Mouse (Mus musculus) kidney, embryonic 14.5 days (tissue): ENCODE data around the gene Esrrb. TPM values are rescaled to one million over a fixed set of nuclear protein-coding genes. Genes with fewer than 3 reads are reported as not detected.

ENCODE experiments used
- ATAC-seq: fragments of 200-750 bp; cut with Nextera tagmentation; 2 replicates; pipeline ENCODE4 v1.8.0; 2017; ENCODE audit warnings: moderate number of reproducible peaks, mild to moderate bottlenecking, moderate TSS enrichment, moderate library complexity; ENCODE audit not compliant: low FRiP score, low TSS enrichment
- H3K27ac ChIP-seq: fragments of 300-500 bp; sonication (generic); 2 replicates; pipeline ENCODE4 v1.5.1; 2014; ENCODE audit warnings: low read depth, mild to moderate bottlenecking, low read length, moderate library complexity, mixed read lengths
- H3K27me3 ChIP-seq: fragments of 300-500 bp; sonication (generic); 2 replicates; pipeline ENCODE4 v1.6.1; 2014; ENCODE audit warnings: mild to moderate bottlenecking, low read length; ENCODE audit not compliant: control insufficient read depth, insufficient read depth
- H3K36me3 ChIP-seq: fragments of 300-500 bp; sonication (generic); 2 replicates; pipeline ENCODE4 v1.6.1; 2014; ENCODE audit warnings: low read length, mixed read lengths; ENCODE audit not compliant: control insufficient read depth, insufficient read depth
- H3K4me1 ChIP-seq: fragments of 300-500 bp; sonication (generic); 2 replicates; pipeline ENCODE4 v1.6.1; 2014; ENCODE audit warnings: low read length, mixed read lengths; ENCODE audit not compliant: control insufficient read depth, insufficient read depth
- H3K4me2 ChIP-seq: fragments of 300-500 bp; sonication (generic); replicated peaks from 2 replicates; pipeline ENCODE4 v1.6.1; 2014; ENCODE audit warnings: low read depth, mild to moderate bottlenecking, low read length
- H3K4me3 ChIP-seq: fragments of 300-500 bp; sonication (generic); 2 replicates; pipeline ENCODE4 v1.5.1; 2014; ENCODE audit warnings: mild to moderate bottlenecking, low read length
- H3K9ac ChIP-seq: fragments of 300-500 bp; sonication (generic); 2 replicates; pipeline ENCODE4 v1.6.1; 2014; ENCODE audit warnings: low read depth, mild to moderate bottlenecking, low read length, moderate library complexity
- H3K9me3 ChIP-seq: fragments of 300-500 bp; sonication (generic); 2 replicates; pipeline ENCODE4 v1.6.1; 2016; ENCODE audit warnings: low read length; ENCODE audit not compliant: control insufficient read depth
- WGBS: fragments of 180-500 bp; shearing (Covaris S2); extraction: QIAGEN DNeasy Blood & Tissue Kit; methylation state at CpG from one replicate; pipeline ENCODE4 v1.1.7; 2014; 5-methylcytosine and 5-hydroxymethylcytosine counted together
- polyA plus RNA-seq: library from polyadenylated mRNA; unstranded; fragments of >200 nt; fragmentation: Nextera tagmentation; extraction: Ambion mirVana; gene quantifications from 2 replicates; pipeline ENCODE4 v1.2.1, GENCODE M21; 2014

The Esrrb gene
- polyA plus RNA-seq, 1 experiment from 2014 or later: 0.15 TPM

DNA sequence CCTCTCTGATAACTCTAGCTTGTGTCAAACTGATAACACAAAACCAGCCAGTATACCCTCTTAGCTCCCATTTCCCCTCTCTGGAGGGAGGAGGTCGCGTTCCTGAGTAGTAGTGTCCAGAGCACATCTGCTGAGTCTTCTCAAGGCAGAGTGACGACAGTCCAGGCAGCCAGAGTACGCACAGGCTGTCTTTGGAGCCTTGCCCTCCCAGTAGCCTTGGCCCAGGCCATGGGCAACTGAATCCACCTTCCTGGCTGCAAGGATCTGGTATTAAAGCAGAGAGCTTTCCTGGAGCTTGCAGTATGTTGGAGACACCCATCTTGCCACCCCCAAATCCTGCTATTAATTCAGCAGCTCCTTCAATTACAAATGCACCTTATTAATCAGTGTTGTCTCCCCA lies 152.7 kb downstream of the Esrrb start:
- Histone ChIP-seq H3K4me1 (no peaks in the 10 kb centered on the region), H3K9me3 (no peaks in the 10 kb centered on the region), H3K4me3 (no peak overlapping the region), H3K4me2 (no peak overlapping the region), H3K36me3 (no peaks in the 10 kb centered on the region), H3K27ac (no peak overlapping the region), H3K27me3 (0 out of 2 replicates have a peak, but pooled peaks cover 2% of the 10 kb centered on the region), H3K9ac (no peak overlapping the region)
- WGBS: 75% methylated on average over 4 of the region's 4 CpGs
- no peak for ATAC-seq

DNA sequence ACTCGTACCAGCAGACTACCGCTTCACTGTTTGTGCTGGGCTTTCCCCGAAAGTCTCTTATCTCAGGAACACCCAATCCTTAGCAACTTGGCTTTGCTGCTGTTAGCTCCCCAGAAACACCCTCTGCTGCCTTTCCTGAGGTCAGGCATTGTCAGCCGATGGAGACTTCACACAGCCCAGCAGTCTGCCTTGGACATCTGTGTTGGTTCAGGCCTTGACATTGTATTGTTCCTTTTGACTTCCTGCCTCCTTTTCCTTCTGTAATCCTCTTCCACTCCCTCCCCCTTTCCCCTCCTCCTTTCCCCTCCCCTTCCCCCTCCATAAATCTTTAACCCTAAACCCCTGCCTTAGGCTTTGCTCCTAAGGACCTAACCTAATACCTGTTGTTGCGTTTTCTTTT lies 155.7 kb downstream of the Esrrb start:
- Histone ChIP-seq H3K27me3 (peaks cover 8% of the 10 kb centered on the region; the same call in 1 of the 2 replicates), H3K4me1 (no peaks in the 10 kb centered on the region), H3K36me3 (no peaks in the 10 kb centered on the region), H3K4me3 (no peak overlapping the region), H3K27ac (no peak overlapping the region), H3K4me2 (no peak overlapping the region), H3K9ac (no peak overlapping the region), H3K9me3 (no peaks in the 10 kb centered on the region)
- 44% methylated on average over 5 of the region's 5 CpGs for WGBS
- ATAC-seq: no peak

DNA sequence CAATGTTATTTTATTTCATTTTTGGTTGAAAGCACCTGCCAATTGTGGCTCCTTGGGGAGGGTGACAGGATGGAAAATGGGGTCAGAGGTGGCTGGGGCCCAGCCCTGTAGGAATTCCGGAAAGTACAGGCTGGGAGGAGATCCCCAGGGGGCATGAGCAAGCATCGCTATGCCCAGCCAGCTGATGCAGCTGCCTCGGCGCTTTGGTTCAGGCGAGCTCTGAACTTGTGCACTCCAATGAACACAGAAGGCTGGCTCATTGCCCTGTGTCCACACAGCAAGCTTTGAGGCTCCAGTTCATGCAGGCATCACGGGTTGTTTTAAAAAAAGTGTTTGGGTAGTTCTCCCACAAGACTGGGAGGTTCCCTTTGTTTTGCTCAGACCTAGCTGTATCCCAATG lies 156.8 kb downstream of the Esrrb start:
- Histone ChIP-seq H3K4me3 (no peak overlapping the region), H3K9ac (no peak overlapping the region), H3K9me3 (no peaks in the 10 kb centered on the region), H3K36me3 (no peaks in the 10 kb centered on the region), H3K4me2 (no peak overlapping the region), H3K27me3 (peaks cover 8% of the 10 kb centered on the region; the same call in 1 of the 2 replicates), H3K4me1 (no peaks in the 10 kb centered on the region), H3K27ac (no peak overlapping the region)
- 33% methylated on average over 6 of the region's 6 CpGs for WGBS
- no peak for ATAC-seq

DNA sequence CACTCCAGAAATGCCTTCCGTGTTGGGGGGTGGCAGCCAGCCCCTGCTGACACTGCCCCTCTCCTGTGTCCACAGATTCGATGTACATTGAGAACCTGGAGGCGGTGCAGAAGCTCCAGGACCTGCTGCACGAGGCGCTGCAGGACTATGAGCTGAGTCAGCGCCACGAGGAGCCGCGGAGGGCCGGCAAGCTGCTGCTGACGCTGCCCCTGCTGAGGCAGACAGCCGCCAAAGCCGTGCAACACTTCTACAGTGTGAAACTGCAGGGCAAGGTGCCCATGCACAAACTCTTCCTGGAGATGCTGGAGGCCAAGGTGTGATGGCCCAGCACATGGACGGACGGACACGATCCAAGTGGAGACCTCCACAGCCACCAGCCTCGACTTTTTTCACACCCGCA lies 157.8 kb downstream of the Esrrb start:
- Histone ChIP-seq H3K27me3 (peaks cover 8% of the 10 kb centered on the region; the same call in 1 of the 2 replicates), H3K36me3 (no peaks in the 10 kb centered on the region), H3K4me3 (no peak overlapping the region), H3K4me2 (no peak overlapping the region), H3K4me1 (no peaks in the 10 kb centered on the region), H3K27ac (no peak overlapping the region), H3K9me3 (no peaks in the 10 kb centered on the region), H3K9ac (no peak overlapping the region)
- 19% methylated on average over 18 of the region's 18 CpGs for WGBS
- no peak for ATAC-seq

DNA sequence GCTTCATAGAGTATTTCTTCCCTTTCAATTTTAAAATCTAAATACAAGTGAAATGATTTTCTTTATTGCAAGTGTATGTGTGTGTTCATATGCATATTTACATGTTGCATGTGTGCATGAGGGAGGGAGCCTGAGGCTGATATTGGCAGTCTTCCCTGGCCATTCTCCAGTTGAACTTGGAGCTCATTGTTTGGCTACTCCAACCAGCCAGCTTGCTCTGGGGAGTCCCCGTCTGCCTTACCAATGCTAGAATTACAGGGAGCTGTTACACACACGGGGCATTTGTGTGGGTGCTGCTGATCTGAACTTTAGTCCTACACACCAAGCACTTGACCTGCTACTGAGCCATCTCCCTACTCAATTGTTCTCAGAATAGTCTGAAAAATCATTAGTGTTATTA lies 173.4 kb downstream of the Esrrb start:
- no peaks in the 10 kb centered on the region for H3K27me3 ChIP-seq
- no peaks in the 10 kb centered on the region for H3K9me3 ChIP-seq

DNA sequence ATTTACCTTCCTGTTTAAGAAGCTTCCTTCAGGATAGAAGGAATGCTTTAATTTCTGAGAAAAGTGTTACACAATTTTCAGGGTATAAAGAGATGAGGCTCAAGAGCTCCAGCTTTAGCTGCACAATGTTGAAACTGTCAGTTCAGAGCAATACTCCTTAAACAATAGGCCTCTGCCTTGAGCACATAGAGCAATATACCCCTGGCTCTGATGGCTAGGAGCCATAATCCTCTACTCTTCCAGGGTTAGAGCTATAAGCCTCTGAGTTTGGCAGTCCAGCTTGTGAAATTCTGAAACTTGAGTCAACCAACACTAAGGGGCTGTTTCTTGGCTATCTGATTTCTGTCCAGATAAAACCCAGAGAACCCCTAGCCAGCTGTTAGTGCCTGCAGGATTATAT lies 176.9 kb downstream of the Esrrb start:
- H3K4me2 ChIP-seq: no peak overlapping the region
- H3K4me1 ChIP-seq: no peaks in the 10 kb centered on the region
- H3K36me3 ChIP-seq: no peaks in the 10 kb centered on the region
- no peaks in the 10 kb centered on the region for H3K27me3 ChIP-seq
- H3K9ac ChIP-seq: no peak overlapping the region
- no peak overlapping the region for H3K4me3 ChIP-seq
- H3K9me3 ChIP-seq: no peaks in the 10 kb centered on the region
- H3K27ac ChIP-seq: no peak overlapping the region
- ATAC-seq: no peak

More for the DNA sequence above, 173.4 kb downstream of the Esrrb start:
- no peaks in the 10 kb centered on the region for H3K36me3 ChIP-seq
- 59% methylated on average over 2 of the region's 2 CpGs for WGBS
- no peak overlapping the region for H3K27ac ChIP-seq
- no peak overlapping the region for H3K4me2 ChIP-seq
- ATAC-seq: no peak
- H3K4me1 ChIP-seq: no peaks in the 10 kb centered on the region
- no peak overlapping the region for H3K9ac ChIP-seq
- H3K4me3 ChIP-seq: no peak overlapping the region

DNA sequence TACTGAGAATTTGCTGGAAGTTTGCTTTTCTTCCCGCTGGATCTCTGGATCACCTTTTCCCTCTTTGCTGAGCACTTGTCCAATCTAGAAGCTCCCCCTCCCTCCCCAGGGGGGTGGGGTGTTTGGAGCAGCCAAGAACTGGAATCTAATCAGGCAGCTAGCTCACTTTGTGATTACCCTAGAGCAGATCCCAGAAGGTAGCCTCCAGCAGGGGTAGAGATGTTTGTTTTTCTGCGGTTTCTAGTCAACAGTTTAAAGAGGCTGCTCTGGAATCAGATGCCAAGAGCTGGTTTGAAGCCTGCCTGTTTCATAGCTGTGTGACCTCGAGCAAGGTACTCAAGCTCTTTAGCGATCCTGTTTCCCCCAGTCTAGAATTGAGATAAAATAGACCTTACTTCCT lies 177.8 kb downstream of the Esrrb start:
- Histone ChIP-seq H3K9ac (no peak overlapping the region), H3K9me3 (no peaks in the 10 kb centered on the region), H3K36me3 (no peaks in the 10 kb centered on the region), H3K27ac (no peak overlapping the region), H3K27me3 (no peaks in the 10 kb centered on the region), H3K4me1 (no peaks in the 10 kb centered on the region), H3K4me2 (no peak overlapping the region), H3K4me3 (no peak overlapping the region)
- no peak for ATAC-seq
- WGBS: 70% methylated on average over 4 of the region's 4 CpGs

DNA sequence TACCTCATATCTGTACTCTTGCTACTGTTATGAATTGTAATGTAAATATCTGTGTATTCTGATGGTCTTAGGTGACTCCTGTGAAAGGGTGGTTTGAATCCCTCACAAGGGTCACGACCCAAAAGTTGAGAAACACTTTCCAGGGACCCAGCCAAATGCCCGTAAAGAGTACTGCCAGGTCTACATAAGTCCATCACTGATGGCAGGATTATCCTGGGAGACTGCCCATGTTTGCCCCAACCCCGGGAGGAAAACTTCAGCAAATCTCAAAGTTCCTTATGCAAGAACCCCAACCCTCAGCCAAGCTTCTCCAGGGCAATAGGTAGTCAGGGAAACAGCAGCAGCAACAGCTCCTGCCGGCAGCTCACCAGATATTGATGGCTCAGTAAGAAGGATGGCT lies 178.6 kb downstream of the Esrrb start:
- Histone ChIP-seq H3K4me1 (no peaks in the 10 kb centered on the region), H3K27ac (no peak overlapping the region), H3K27me3 (no peaks in the 10 kb centered on the region), H3K9ac (no peak overlapping the region), H3K9me3 (no peaks in the 10 kb centered on the region), H3K4me2 (no peak overlapping the region), H3K36me3 (no peaks in the 10 kb centered on the region), H3K4me3 (no peak overlapping the region)
- no peak for ATAC-seq
- whole genome bisulfite sequencing: 75% methylated on average over 4 of the region's 4 CpGs

DNA sequence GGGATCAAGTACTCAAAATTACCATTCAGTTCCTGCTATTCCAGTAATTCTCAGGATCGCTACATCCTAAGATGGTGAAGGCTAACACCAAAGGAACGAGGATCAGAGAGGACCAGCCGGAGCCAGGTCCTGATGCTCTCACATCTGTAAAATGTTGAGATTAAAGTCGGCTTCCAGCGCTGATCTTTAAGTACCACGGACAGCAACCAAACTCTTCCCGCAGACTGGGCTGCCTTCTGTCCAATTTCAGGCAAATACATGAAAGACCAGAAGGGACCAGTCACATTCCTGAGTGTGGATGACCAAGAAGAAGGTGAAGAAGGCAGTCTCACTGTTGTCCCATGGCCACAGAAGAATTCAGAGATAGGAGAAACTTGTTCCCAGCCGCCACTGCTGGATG lies 186.9 kb downstream of the Esrrb start:
- WGBS: 23% methylated on average over 8 of the region's 8 CpGs
- Histone ChIP-seq H3K9me3 (no peaks in the 10 kb centered on the region), H3K4me2 (no peak overlapping the region), H3K36me3 (no peaks in the 10 kb centered on the region), H3K4me1 (no peaks in the 10 kb centered on the region), H3K27me3 (no peaks in the 10 kb centered on the region; the same call in none of the 2 replicates), H3K4me3 (no peak overlapping the region), H3K27ac (no peak overlapping the region), H3K9ac (no peak overlapping the region)
- ATAC-seq: no peak

DNA sequence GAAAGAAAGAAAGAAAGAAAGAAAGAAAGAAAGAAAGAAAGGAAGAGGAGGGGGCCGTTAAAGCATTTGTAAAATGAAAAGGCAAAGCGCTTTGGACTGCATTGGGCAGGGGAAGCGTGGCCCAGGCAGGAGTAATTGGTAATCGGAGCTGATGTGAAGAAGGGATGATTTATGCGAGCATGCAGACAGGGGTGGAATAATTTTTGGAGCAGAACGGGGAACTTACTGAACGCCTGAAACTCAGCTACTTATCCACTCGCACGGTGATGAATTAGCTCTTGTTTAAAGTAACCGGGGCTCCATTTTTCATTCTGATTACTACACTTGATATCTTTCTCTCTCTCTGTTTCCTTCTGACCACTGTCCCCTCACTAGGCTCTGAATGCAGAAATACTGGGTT lies 192.1 kb downstream of the Esrrb start:
- peaks cover 4% of the 10 kb centered on the region; the same call in 1 of the 2 replicates for H3K27me3 ChIP-seq
- no peaks in the 10 kb centered on the region for H3K4me1 ChIP-seq
- H3K4me3 ChIP-seq: no peak overlapping the region
- no peaks in the 10 kb centered on the region for H3K36me3 ChIP-seq
- no peak overlapping the region for H3K9ac ChIP-seq
- H3K9me3 ChIP-seq: no peaks in the 10 kb centered on the region
- WGBS: 11% methylated on average over 10 of the region's 10 CpGs
- H3K4me2 ChIP-seq: no peak overlapping the region
- ATAC-seq: peak; percentile 82
- H3K27ac ChIP-seq: no peak overlapping the region
